Mouse (Mus musculus) neural tube, embryonic 15.5 days (tissue): ENCODE data around the gene Tmem132a. TPM values are rescaled to one million over a fixed set of nuclear protein-coding genes. Genes with fewer than 3 reads are reported as not detected.

Experiments
- ATAC-seq: fragments of 200-750 bp; cut with Nextera tagmentation; 2 replicates; pipeline ENCODE4 v1.8.0; 2017; ENCODE audit warnings: mild to moderate bottlenecking, moderate TSS enrichment, moderate library complexity; ENCODE audit not compliant: low FRiP score
- H3K27ac ChIP-seq: fragments of 300-500 bp; sonication (generic); replicated peaks from 2 replicates; pipeline ENCODE4 v1.5.1; 2015; ENCODE audit warnings: mild to moderate bottlenecking, inconsistent platforms
- H3K27me3 ChIP-seq: fragments of 300-500 bp; sonication (generic); replicated peaks from 2 replicates; pipeline ENCODE4 v1.6.1; 2015; ENCODE audit warnings: inconsistent platforms
- H3K36me3 ChIP-seq: fragments of 300-500 bp; sonication (generic); 2 replicates; pipeline ENCODE4 v1.6.1; 2015; ENCODE audit warnings: inconsistent platforms
- H3K4me1 ChIP-seq: fragments of 300-500 bp; sonication (generic); 2 replicates; pipeline ENCODE4 v1.6.1; 2015; ENCODE audit warnings: inconsistent platforms
- H3K4me2 ChIP-seq: fragments of 300-500 bp; sonication (generic); 2 replicates; pipeline ENCODE4 v1.6.1; 2015; ENCODE audit warnings: inconsistent platforms, mild to moderate bottlenecking, moderate library complexity
- H3K4me3 ChIP-seq: fragments of 300-500 bp; sonication (generic); replicated peaks from 2 replicates; pipeline ENCODE4 v1.5.1; 2015; ENCODE audit warnings: mild to moderate bottlenecking, inconsistent platforms
- H3K9ac ChIP-seq: fragments of 300-500 bp; sonication (generic); replicated peaks from 2 replicates; pipeline ENCODE4 v1.6.1; 2015; ENCODE audit warnings: mild to moderate bottlenecking, inconsistent platforms
- H3K9me3 ChIP-seq: fragments of 300-500 bp; sonication (generic); replicated peaks from 2 replicates; pipeline ENCODE4 v1.6.1; 2016; ENCODE audit warnings: inconsistent platforms
- WGBS: fragments of 180-500 bp; shearing (Covaris S2); methylation state at CpG from one replicate; pipeline ENCODE4 v1.1.7; 2015; ENCODE audit warnings: mixed read lengths; 5-methylcytosine and 5-hydroxymethylcytosine counted together
- polyA plus RNA-seq: library from polyadenylated mRNA; unstranded; fragments of >200 nt; fragmentation: Nextera tagmentation; extraction: Ambion mirVana; gene quantifications from 2 replicates; pipeline ENCODE4 v1.2.1, GENCODE M21; 2015

The Tmem132a gene
- polyA plus RNA-seq, result 141 and 167 TPM in 2 replicates

- Histone ChIP-seq H3K4me1 (peaks cover 36% of the 10 kb centered on the region), H3K27me3 (no peaks in the 10 kb centered on the region), H3K9ac (peak within 1 kb of the TSS; percentile 93), H3K9me3 (no peaks in the 10 kb centered on the region), H3K27ac (peak within 1 kb of the TSS; percentile 92), H3K4me2 (peak within 1 kb of the TSS; percentile 76), H3K36me3 (peaks cover 55% of the 10 kb centered on the region), H3K4me3 (peak within 1 kb of the TSS; percentile 89)
- peak; percentile 32 for ATAC-seq
- WGBS, result 3% methylated on average over 8 of the region's 8 CpGs
Observed at GRCm38 (mm10) chr19:10869886-10870527, at the start of gene Tmem132a. Tmem132a (minus strand) TSS chr19:10869940.

GRCm38 (mm10) chr19:10918321-10918991 is 48.7 kb upstream of the Tmem132a start:
- H3K9ac ChIP-seq, result no peak overlapping the region
- H3K27ac ChIP-seq, result no peak overlapping the region
- H3K4me1 ChIP-seq, result no peaks in the 10 kb centered on the region
- H3K36me3 ChIP-seq, result no peaks in the 10 kb centered on the region
- ATAC-seq, result peak; percentile 71
- no peaks in the 10 kb centered on the region for H3K9me3 ChIP-seq
- WGBS, result 90% methylated on average over 10 of the region's 10 CpGs
- no peak overlapping the region for H3K4me2 ChIP-seq
- no peaks in the 10 kb centered on the region for H3K27me3 ChIP-seq
- H3K4me3 ChIP-seq, result no peak overlapping the region

DNA sequence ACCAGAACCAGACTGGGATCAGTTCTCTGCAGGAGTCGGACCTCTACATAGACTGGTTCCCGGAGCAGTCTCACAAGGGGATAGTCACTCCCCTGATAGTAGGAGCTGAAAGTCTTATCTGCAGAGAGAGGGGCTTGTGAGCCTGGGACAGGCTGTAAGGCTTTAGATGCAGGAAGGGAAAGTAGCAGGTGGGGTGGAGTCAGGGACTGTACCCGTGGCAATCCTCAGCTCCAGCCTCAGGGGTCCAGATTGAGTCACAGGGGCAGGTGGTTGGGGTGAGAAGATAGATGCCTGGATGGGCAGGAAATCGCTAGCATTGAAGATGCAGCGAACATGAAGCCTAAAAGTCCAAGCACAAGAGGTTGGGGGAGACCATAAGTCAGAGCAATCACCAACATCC is 46.8 kb upstream of the Tmem132a start:
- no peak overlapping the region for H3K4me2 ChIP-seq
- H3K27ac ChIP-seq, result no peak overlapping the region
- H3K4me1 ChIP-seq, result no peaks in the 10 kb centered on the region
- no peaks in the 10 kb centered on the region for H3K36me3 ChIP-seq
- H3K9ac ChIP-seq, result no peak overlapping the region
- ATAC-seq, result no peak
- H3K4me3 ChIP-seq, result no peak overlapping the region
- no peaks in the 10 kb centered on the region for H3K27me3 ChIP-seq
- WGBS, result 63% methylated on average over 5 of the region's 5 CpGs
- no peaks in the 10 kb centered on the region for H3K9me3 ChIP-seq

GRCm38 (mm10) chr19:10914870-10915269 is 45.1 kb upstream of the Tmem132a start:
- no peaks in the 10 kb centered on the region for H3K27me3 ChIP-seq
- no peak overlapping the region for H3K4me2 ChIP-seq
- no peak overlapping the region for H3K27ac ChIP-seq
- H3K36me3 ChIP-seq, result no peaks in the 10 kb centered on the region
- 93% methylated on average over 2 of the region's 2 CpGs for WGBS
- no peak overlapping the region for H3K4me3 ChIP-seq
- no peaks in the 10 kb centered on the region for H3K9me3 ChIP-seq
- no peak for ATAC-seq
- H3K4me1 ChIP-seq, result no peaks in the 10 kb centered on the region
- H3K9ac ChIP-seq, result no peak overlapping the region

- Histone ChIP-seq H3K36me3 (no peaks in the 10 kb centered on the region; the same call in 1 of the 2 replicates), H3K27ac (no peak overlapping the region), H3K4me3 (no peak overlapping the region), H3K4me1 (no peaks in the 10 kb centered on the region), H3K27me3 (no peaks in the 10 kb centered on the region), H3K9me3 (no peaks in the 10 kb centered on the region), H3K4me2 (no peak overlapping the region), H3K9ac (no peak overlapping the region)
- ATAC-seq, result no peak
- 76% methylated on average over 7 of the region's 7 CpGs for WGBS
Observed at GRCm38 (mm10) chr19:10914291-10914690, 44.6 kb upstream of the Tmem132a start.

- Histone ChIP-seq H3K9ac (no peak overlapping the region), H3K4me1 (no peaks in the 10 kb centered on the region), H3K27me3 (no peaks in the 10 kb centered on the region), H3K36me3 (peaks cover 37% of the 10 kb centered on the region), H3K4me2 (no peak overlapping the region), H3K4me3 (no peak overlapping the region), H3K9me3 (no peaks in the 10 kb centered on the region), H3K27ac (no peak overlapping the region)
- 90% methylated on average over 6 of the region's 6 CpGs for WGBS
- no peak for ATAC-seq
Observed at GRCm38 (mm10) chr19:10909087-10909721, 39.5 kb upstream of the Tmem132a start.

DNA sequence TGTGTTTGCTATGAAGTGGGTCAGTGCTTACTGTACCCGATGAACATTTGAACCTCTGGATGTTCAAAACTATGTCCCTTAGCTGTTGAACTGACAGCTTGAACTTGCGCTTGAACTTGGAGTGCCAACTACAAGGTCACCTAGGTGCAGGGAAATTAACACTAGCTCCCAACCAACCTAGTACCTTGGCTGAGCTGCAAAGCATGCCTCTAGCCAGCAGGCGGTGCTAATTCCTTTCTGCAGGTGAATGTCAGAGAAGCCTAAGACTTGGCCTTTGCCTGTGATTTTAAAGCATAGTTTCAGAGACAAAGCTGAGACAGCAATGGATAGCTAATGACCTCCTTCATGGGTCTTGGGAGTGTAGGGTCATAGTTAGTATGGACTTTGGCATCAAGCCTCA is 38.2 kb upstream of the Tmem132a start:
- WGBS, result 62% methylated on average over 3 of the region's 3 CpGs
- peaks cover 50% of the 10 kb centered on the region for H3K36me3 ChIP-seq

GRCm38 (mm10) chr19:10905728-10906000 is 35.9 kb upstream of the Tmem132a start:
- Histone ChIP-seq H3K9ac (no peak overlapping the region), H3K36me3 (peaks cover 73% of the 10 kb centered on the region)

More for the DNA sequence above, 38.2 kb upstream of the Tmem132a start:
- Histone ChIP-seq H3K9me3 (no peaks in the 10 kb centered on the region), H3K4me3 (no peak overlapping the region), H3K4me2 (no peak overlapping the region), H3K27me3 (no peaks in the 10 kb centered on the region), H3K27ac (no peak overlapping the region), H3K9ac (no peak overlapping the region), H3K4me1 (no peaks in the 10 kb centered on the region)
- ATAC-seq, result peak; percentile 60; the same call in 1 of the 2 replicates

GRCm38 (mm10) chr19:10904927-10905727 is 35.4 kb upstream of the Tmem132a start:
- no peaks in the 10 kb centered on the region for H3K27me3 ChIP-seq
- no peak; the same call in 1 of the 2 replicates for ATAC-seq
- H3K4me2 ChIP-seq, result no peak overlapping the region
- H3K9me3 ChIP-seq, result no peaks in the 10 kb centered on the region
- 69% methylated on average over 7 of the region's 7 CpGs for WGBS
- H3K27ac ChIP-seq, result no peak overlapping the region; the same call in 1 of the 2 replicates
- peaks cover 78% of the 10 kb centered on the region for H3K36me3 ChIP-seq
- 0 out of 2 replicates have a peak overlapping the region, but pooled peaks have one; percentile 7 for H3K9ac ChIP-seq
- no peaks in the 10 kb centered on the region for H3K4me1 ChIP-seq
- H3K4me3 ChIP-seq, result no peak overlapping the region

More at GRCm38 (mm10) chr19:10905728-10906000, 35.9 kb upstream of the Tmem132a start:
- no peak for ATAC-seq
- WGBS, result 82% methylated on average over 5 of the region's 5 CpGs
- H3K4me3 ChIP-seq, result no peak overlapping the region
- H3K4me1 ChIP-seq, result no peaks in the 10 kb centered on the region
- no peaks in the 10 kb centered on the region for H3K27me3 ChIP-seq
- no peak overlapping the region; the same call in 1 of the 2 replicates for H3K27ac ChIP-seq
- no peak overlapping the region for H3K4me2 ChIP-seq
- no peaks in the 10 kb centered on the region for H3K9me3 ChIP-seq

- no peak overlapping the region for H3K4me3 ChIP-seq
- no peak overlapping the region for H3K4me2 ChIP-seq
- WGBS, result 93% methylated on average over 5 of the region's 5 CpGs
- no peaks in the 10 kb centered on the region for H3K9me3 ChIP-seq
- H3K4me1 ChIP-seq, result no peaks in the 10 kb centered on the region
- H3K27ac ChIP-seq, result no peak overlapping the region
- H3K36me3 ChIP-seq, result peaks cover 84% of the 10 kb centered on the region
- no peak for ATAC-seq
- 0 out of 2 replicates have a peak overlapping the region, but pooled peaks have one; percentile 7 for H3K9ac ChIP-seq
- no peaks in the 10 kb centered on the region for H3K27me3 ChIP-seq
Observed at GRCm38 (mm10) chr19:10904512-10904911, 34.8 kb upstream of the Tmem132a start.

DNA sequence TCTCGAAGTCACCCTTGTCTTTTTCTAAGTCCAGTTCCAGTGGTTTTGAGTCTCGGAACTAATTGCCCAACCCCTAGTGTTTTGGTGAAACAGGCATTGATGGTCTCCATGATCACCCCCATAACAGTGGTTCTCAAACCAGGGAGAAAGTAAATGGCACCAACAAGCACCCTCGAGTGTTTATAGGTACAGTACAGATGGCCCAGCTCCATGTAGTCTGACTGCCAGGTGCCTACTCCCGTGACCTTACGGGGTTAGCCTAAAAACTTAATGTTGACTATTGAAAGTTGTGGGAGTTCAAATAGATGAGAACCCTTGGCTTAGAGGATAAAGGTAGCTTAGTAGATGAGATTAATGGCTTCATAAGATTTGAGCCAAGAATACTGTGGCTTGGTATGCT is 31.3 kb upstream of the Tmem132a start:
- Histone ChIP-seq H3K4me1 (peaks cover 17% of the 10 kb centered on the region), H3K9ac (no peak overlapping the region), H3K27ac (no peak overlapping the region), H3K9me3 (no peaks in the 10 kb centered on the region), H3K27me3 (no peaks in the 10 kb centered on the region), H3K4me3 (no peak overlapping the region), H3K36me3 (peaks cover 85% of the 10 kb centered on the region), H3K4me2 (no peak overlapping the region)
- 94% methylated on average over 5 of the region's 5 CpGs for WGBS
- ATAC-seq, result no peak
